9 mouse cellular contexts compared by ENCODE assay signal in genomic region chr14:57533214-57533613, GRCm38 (mm10). TPM values are rescaled to one million over a fixed set of nuclear protein-coding genes. Genes with fewer than 3 reads are reported as not detected.
DNase-seq lines count a peak whose midpoint lies in the region; ATAC-seq and TF ChIP-seq lines count a peak whose summit lies in the region.
"Had no signal": no experiment of that assay in that cellular context is flagged by ENCODE, and none has a peak within 500 bp of the region (broad histone marks: within the 10 kb centered on the region; RNA-seq: fewer than 3 reads in every experiment).

No protein-coding gene starts in this region.

- no peaks in the 10 kb centered on the region for H3K4me1 ChIP-seq in liver, adult 2 months (ENCODE audit: control insufficient read depth, insufficient read depth, low read length)
- H3K4me1 ChIP-seq in liver, embryonic 11.5 days (replicated peaks; ENCODE audit: control insufficient read depth, insufficient read depth, low read length): peaks cover 10% of the 10 kb centered on the region
- peaks cover 2% of the 10 kb centered on the region for H3K4me1 ChIP-seq in bone marrow, adult 2 months (ENCODE audit: control insufficient read depth, insufficient read depth, low read length)

- TF ChIP-seq CTCF in liver, adult 2 months (IDR thresholded peaks at IDR 0.05; ENCODE audit: low read depth, low read length): peak; percentile 90
- TF ChIP-seq CTCF in bone marrow, adult 2 months (IDR thresholded peaks at IDR 0.05; ENCODE audit: control insufficient read depth, insufficient read depth, low read length): peak; percentile 73

- TF ChIP-seq POLR2A in liver, adult 2 months (IDR thresholded peaks at IDR 0.05; ENCODE audit: extremely low read depth, insufficient read depth, low read length): no peak
- TF ChIP-seq POLR2A in bone marrow, adult 2 months (IDR thresholded peaks at IDR 0.05; ENCODE audit: borderline replicate concordance, control insufficient read depth, low read depth, low read length): no peak

- H3K9me3 ChIP-seq in liver, embryonic 11.5 days (ENCODE audit: control insufficient read depth, low read length): no peaks in the 10 kb centered on the region
- H3K9me3 ChIP-seq: neural tube, embryonic 13.5 days had no signal

- H3K4me2 ChIP-seq in liver, embryonic 11.5 days: no peak overlapping the region
- H3K4me2 ChIP-seq: neural tube, embryonic 13.5 days had no signal

- no peaks in the 10 kb centered on the region for H3K27me3 ChIP-seq in liver, adult 2 months (ENCODE audit: control insufficient read depth, insufficient read depth, low read length)
- peaks cover 15% of the 10 kb centered on the region for H3K27me3 ChIP-seq in liver, embryonic 11.5 days (replicated peaks; ENCODE audit: control insufficient read depth, insufficient read depth, low read length)

- H3K4me3 ChIP-seq in liver, adult 2 months (ENCODE audit: insufficient read depth, low read depth, low read length): no peak overlapping the region
- no peak overlapping the region for H3K4me3 ChIP-seq in liver, embryonic 11.5 days (ENCODE audit: low read depth, low read length)
- H3K4me3 ChIP-seq in bone marrow, adult 2 months (replicated peaks; ENCODE audit: control insufficient read depth, low read depth, low read length): no peak overlapping the region
- H3K4me3 ChIP-seq: neural tube, embryonic 13.5 days had no signal

- no peak overlapping the region for H3K9ac ChIP-seq in liver, adult 2 months (ENCODE audit: low read depth, low read length)
- H3K9ac ChIP-seq in liver, embryonic 11.5 days (ENCODE audit: low read depth, low read length): no peak overlapping the region
- H3K9ac ChIP-seq: neural tube, embryonic 13.5 days had no signal

- no peak overlapping the region for H3K27ac ChIP-seq in liver, adult 2 months (replicated peaks; ENCODE audit: insufficient read depth, low read depth, low read length)
- H3K27ac ChIP-seq in liver, embryonic 11.5 days (ENCODE audit: low read depth, low read length): no peak overlapping the region
- H3K27ac ChIP-seq in bone marrow, adult 2 months (ENCODE audit: control insufficient read depth, insufficient read depth, low read depth, low read length, poor library complexity): no peak overlapping the region
- H3K27ac ChIP-seq: neural tube, embryonic 13.5 days had no signal

- 50% methylated on average over 3 of the region's 3 CpGs for WGBS in liver, adult 2 months
- 34% methylated on average over 3 of the region's 3 CpGs for WGBS in liver, embryonic 11.5 days
- WGBS in bone marrow, adult 2 months: 54% methylated on average over 3 of the region's 3 CpGs

- ATAC-seq in liver, embryonic 11.5 days (replicated peaks; ENCODE audit: low FRiP score): no peak

- no peaks in the 10 kb centered on the region for H3K36me3 ChIP-seq in liver, adult 2 months (ENCODE audit: control insufficient read depth, insufficient read depth, low read length)
- H3K36me3 ChIP-seq in liver, embryonic 11.5 days (ENCODE audit: control insufficient read depth, insufficient read depth, low read length): no peaks in the 10 kb centered on the region
- H3K36me3 ChIP-seq: neural tube, embryonic 13.5 days had no signal

- H3K79me2 ChIP-seq in liver, adult 2 months (ENCODE audit: control insufficient read depth, insufficient read depth, low read length): no peaks in the 10 kb centered on the region

- DNase-seq in cerebellum, adult 18-20 months: peak; percentile 58 to 74
- DNase-seq in cerebellum, adult 11-12 months: no peak
- no peak for DNase-seq in liver, adult 2 months (ENCODE audit: extremely low read depth, low read depth, low spot score)
- no peak for DNase-seq in liver, embryonic 11.5 days (ENCODE audit: low spot score)
- peak; percentile 76 for DNase-seq in gastrocnemius, postnatal 10 days
- DNase-seq in lung, postnatal 14 days: peak; percentile 79
- peak; percentile 69 for DNase-seq in thymus, postnatal 4 days

RNA-seq across cellular contexts. Expression of gene Il17d, which starts 8.6 kb away (rescaled TPM):
- not detected in 2 replicates for total RNA-seq in liver, adult 2 months (2014; rRNA removed)
- polyA plus RNA-seq in liver, adult 2 months (2012; rRNA removed): 0.17 TPM in 2 replicates
- polyA plus RNA-seq in liver, embryonic 11.5 days (2014; fragmentation: Nextera tagmentation; extraction: Ambion mirVana): 0.26 and 0.43 TPM in 2 replicates
- polyA plus RNA-seq in bone marrow, adult 2 months (2011; ENCODE audit: insufficient read depth, insufficient read length, low replicate concordance, missing spikeins): 2.0 and 2.4 TPM in 2 replicates
- total RNA-seq in gastrocnemius, postnatal 10 days (2021): 1 to 10 TPM; 7.7 to 9.3 TPM

RNA-seq across cellular contexts. Expression of gene Eef1akmt1, which starts 38.2 kb away (rescaled TPM):
- total RNA-seq in liver, adult 2 months (2014; rRNA removed): 11.6 and 11.7 TPM in 2 replicates
- polyA plus RNA-seq in liver, adult 2 months (2012; rRNA removed): 5.6 and 6.2 TPM in 2 replicates
- polyA plus RNA-seq in liver, embryonic 11.5 days (2014; fragmentation: Nextera tagmentation; extraction: Ambion mirVana): 80.6 and 92.7 TPM in 2 replicates
- 6.0 and 7.6 TPM in 2 replicates for polyA plus RNA-seq in bone marrow, adult 2 months (2011; ENCODE audit: insufficient read depth, insufficient read length, low replicate concordance, missing spikeins)
- 10 to 100 TPM; 23.2 to 27.4 TPM for total RNA-seq in gastrocnemius, postnatal 10 days (2021)

Comparison
In these comparisons a context has a peak if more than half of its experiments do, and no peak if none do; other contexts are left out.
1. DNase-seq: peak in cerebellum, adult 18-20 months (2 of 2), gastrocnemius, postnatal 10 days (single experiment), lung, postnatal 14 days (single experiment) and thymus, postnatal 4 days (single experiment); none in cerebellum, adult 11-12 months (single experiment), liver, adult 2 months (single experiment) and liver, embryonic 11.5 days (single experiment).